Mouse (Mus musculus): Measurements from ENCODE around the gene Mvk.

DNA sequence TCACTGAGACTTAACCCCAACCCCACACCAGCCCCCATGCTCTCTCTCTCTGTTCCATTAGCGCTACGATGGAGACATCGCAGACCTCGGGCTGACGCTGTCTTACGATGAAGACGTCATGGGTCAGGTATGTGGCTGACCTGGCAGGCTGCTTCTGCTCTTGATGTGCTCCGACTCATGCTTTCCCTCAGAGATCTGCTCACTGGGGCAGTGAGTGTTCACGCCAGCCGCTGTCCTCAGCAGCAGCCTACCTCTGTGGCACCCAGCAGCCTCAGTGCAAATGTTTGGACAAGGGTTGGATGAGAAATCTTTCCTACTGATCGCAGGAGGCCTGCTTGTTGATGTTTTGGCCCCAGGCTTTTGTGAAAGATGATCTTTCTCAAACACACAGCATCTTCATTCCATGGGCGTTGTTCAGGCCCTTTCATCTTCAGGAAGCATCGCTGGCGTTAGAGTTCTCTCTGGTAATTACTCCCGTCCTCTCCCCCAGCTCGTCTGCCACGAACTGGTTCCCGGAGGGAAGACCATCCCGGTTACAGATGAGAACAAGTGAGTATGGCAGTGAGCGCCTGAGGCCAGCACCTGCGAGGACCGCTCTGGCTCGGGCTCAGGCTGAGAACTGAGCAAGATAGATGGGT, 31.6 kb upstream of the Mvk start:
- no peak for TF ChIP-seq MAX (IDR thresholded peaks at IDR 0.05)
- no peak for TF ChIP-seq CEBPB (IDR thresholded peaks at IDR 0.05; ENCODE audit: low read depth)
- TF ChIP-seq USF1 (IDR thresholded peaks at IDR 0.05; ENCODE audit: low read depth), result no peak
- TF ChIP-seq CTCF (IDR thresholded peaks at IDR 0.05; ENCODE audit: control insufficient read depth, insufficient read depth, insufficient read length), result no peak
- no peak for TF ChIP-seq MYOG (IDR thresholded peaks at IDR 0.05; ENCODE audit: control insufficient read depth, extremely low read depth, insufficient read length)
- no peak for TF ChIP-seq MYOD1 (IDR thresholded peaks at IDR 0.05; ENCODE audit: control insufficient read depth, insufficient read length, low read depth)

All from C2C12 (cell line).